Mouse (Mus musculus) liver, postnatal 0 days (tissue): ENCODE results near the gene Yipf2.

Experiments used
- CTCF ChIP-seq: sonication (generic); IDR thresholded peaks from 2 replicates; pipeline ENCODE4 v1.5.1; 2016; ENCODE audit warnings: antibody characterized with exemption, low read depth
- EP300 ChIP-seq: IDR thresholded peaks from 2 replicates; pipeline ENCODE4 v1.6.1; 2016; ENCODE audit warnings: antibody characterized with exemption, low read depth, mild to moderate bottlenecking

DNA sequence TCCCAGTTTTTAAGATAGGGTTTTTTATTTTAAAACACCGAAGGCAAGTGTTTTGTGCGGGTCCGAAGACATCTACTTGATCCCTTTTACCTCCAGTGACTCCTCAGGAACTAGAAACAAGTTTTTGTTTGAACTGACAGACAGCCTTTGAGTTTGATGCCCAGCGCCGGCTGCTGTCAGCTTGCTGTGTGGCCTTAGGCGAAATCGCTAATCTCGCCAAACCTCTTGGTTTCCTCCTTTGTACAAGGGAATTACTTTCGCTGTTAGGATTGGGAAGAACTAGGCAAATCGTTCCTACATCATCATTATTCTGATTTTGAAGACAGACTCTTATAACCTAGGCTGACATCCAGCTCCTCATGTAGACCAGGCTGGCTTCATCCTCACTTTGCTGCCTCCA is 24.4 kb upstream of the Yipf2 start:
- TF ChIP-seq CTCF, result no peak
- no peak for TF ChIP-seq EP300
